Comparison of ENCODE assay signal across 9 mouse cellular contexts in genomic region chr17:26421561-26421960, GRCm38 (mm10). TPM values are rescaled to one million over a fixed set of nuclear protein-coding genes. Genes with fewer than 3 reads are reported as not detected.
DNase-seq lines count a peak whose midpoint lies in the region; ATAC-seq and TF ChIP-seq lines count a peak whose summit lies in the region.
"Had no signal": no experiment of that assay in that cellular context is flagged by ENCODE, and none has a peak within 500 bp of the region (broad histone marks: within the 10 kb centered on the region; RNA-seq: fewer than 3 reads in every experiment).

No protein-coding gene starts in this region.

- TF ChIP-seq CTCF in liver, adult 2 months (IDR thresholded peaks at IDR 0.05; ENCODE audit: low read depth, low read length): peak; percentile 63

- no peaks in the 10 kb centered on the region for H3K36me3 ChIP-seq in liver, adult 2 months (ENCODE audit: control insufficient read depth, insufficient read depth, low read length)
- H3K36me3 ChIP-seq in liver, embryonic 11.5 days (ENCODE audit: control insufficient read depth, insufficient read depth, low read length): no peaks in the 10 kb centered on the region
- no peaks in the 10 kb centered on the region for H3K36me3 ChIP-seq in midbrain, embryonic 16.5 days (ENCODE audit: control insufficient read depth, insufficient read depth, low read length)

- H3K4me3 ChIP-seq in liver, adult 2 months (ENCODE audit: insufficient read depth, low read depth, low read length): no peak overlapping the region
- H3K4me3 ChIP-seq in liver, embryonic 11.5 days (ENCODE audit: low read depth, low read length): no peak overlapping the region
- no peak overlapping the region for H3K4me3 ChIP-seq in midbrain, embryonic 16.5 days (ENCODE audit: low read depth, low read length)

- no peak for ATAC-seq in liver, embryonic 11.5 days (replicated peaks; ENCODE audit: low FRiP score)
- no peak for ATAC-seq in midbrain, embryonic 16.5 days

- H3K27me3 ChIP-seq in liver, adult 2 months (ENCODE audit: control insufficient read depth, insufficient read depth, low read length): no peaks in the 10 kb centered on the region
- H3K27me3 ChIP-seq in liver, embryonic 11.5 days (replicated peaks; ENCODE audit: control insufficient read depth, insufficient read depth, low read length): peaks cover 34% of the 10 kb centered on the region
- no peaks in the 10 kb centered on the region for H3K27me3 ChIP-seq in midbrain, embryonic 16.5 days (ENCODE audit: control insufficient read depth, insufficient read depth, low read depth, low read length)
- H3K27me3 ChIP-seq: Patski had no signal

- H3K4me1 ChIP-seq in liver, adult 2 months (ENCODE audit: control insufficient read depth, insufficient read depth, low read length): peaks cover 18% of the 10 kb centered on the region
- 0 out of 2 replicates have a peak, but pooled peaks cover 9% of the 10 kb centered on the region for H3K4me1 ChIP-seq in liver, embryonic 11.5 days (replicated peaks; ENCODE audit: control insufficient read depth, insufficient read depth, low read length)
- H3K4me1 ChIP-seq in midbrain, embryonic 16.5 days (ENCODE audit: control insufficient read depth, insufficient read depth, low read length): peaks cover 2% of the 10 kb centered on the region; the same call in 1 of the 2 replicates

- no peak overlapping the region for H3K27ac ChIP-seq in liver, adult 2 months (replicated peaks; ENCODE audit: insufficient read depth, low read depth, low read length)
- H3K27ac ChIP-seq in liver, embryonic 11.5 days (ENCODE audit: low read depth, low read length): no peak overlapping the region
- H3K27ac ChIP-seq in midbrain, embryonic 16.5 days (ENCODE audit: low read length): no peak overlapping the region

- H3K79me2 ChIP-seq in liver, adult 2 months (ENCODE audit: control insufficient read depth, insufficient read depth, low read length): no peaks in the 10 kb centered on the region; the same call in 1 of the 2 replicates

- no peak for TF ChIP-seq POLR2A in liver, adult 2 months (IDR thresholded peaks at IDR 0.05; ENCODE audit: extremely low read depth, insufficient read depth, low read length)

- WGBS in liver, adult 2 months: 65% methylated on average over 3 of the region's 3 CpGs
- WGBS in liver, embryonic 11.5 days: 50% methylated on average over 3 of the region's 3 CpGs
- 36% methylated on average over 3 of the region's 3 CpGs for WGBS in midbrain, embryonic 16.5 days

- no peaks in the 10 kb centered on the region for H3K9me3 ChIP-seq in liver, embryonic 11.5 days (ENCODE audit: control insufficient read depth, low read length)
- H3K9me3 ChIP-seq in midbrain, embryonic 16.5 days (replicated peaks; ENCODE audit: control insufficient read depth, low read length, poor library complexity, severe bottlenecking): no peaks in the 10 kb centered on the region

- H3K4me2 ChIP-seq in liver, embryonic 11.5 days: no peak overlapping the region
- no peak overlapping the region for H3K4me2 ChIP-seq in midbrain, embryonic 16.5 days (ENCODE audit: low read length)

- DNase-seq in cerebellum, postnatal 14 days: peak; percentile 66 to 71
- DNase-seq in cerebellum, adult 11 months: no peak
- DNase-seq in liver, adult 2 months (ENCODE audit: extremely low read depth, low read depth, low spot score): peak; percentile 26
- DNase-seq in liver, embryonic 11.5 days (ENCODE audit: low spot score): no peak
- DNase-seq in cerebellum, postnatal 36 days: peak; percentile 18 to 26
- peak; percentile 63 to 65 for DNase-seq in kidney, postnatal 25 days
- no peak for DNase-seq in urinary bladder, postnatal 10 days (ENCODE audit: low spot score)

- H3K9ac ChIP-seq in liver, adult 2 months (ENCODE audit: low read depth, low read length): no peak overlapping the region
- H3K9ac ChIP-seq in liver, embryonic 11.5 days (ENCODE audit: low read depth, low read length): no peak overlapping the region
- no peak overlapping the region for H3K9ac ChIP-seq in midbrain, embryonic 16.5 days (ENCODE audit: low read depth, low read length)

RNA-seq across cellular contexts. Expression of gene Neurl1b, which starts 6.9 kb away (rescaled TPM):
- total RNA-seq in liver, adult 2 months (2014; rRNA removed): 0.46 and 1.8 TPM in 2 replicates
- polyA plus RNA-seq in liver, adult 2 months (2012; rRNA removed): 0.57 and 0.83 TPM in 2 replicates
- polyA plus RNA-seq in liver, embryonic 11.5 days (2014; fragmentation: Nextera tagmentation; extraction: Ambion mirVana): 0.08 and 0.12 TPM in 2 replicates
- polyA plus RNA-seq in midbrain, embryonic 16.5 days (2015; fragmentation: Nextera tagmentation; extraction: Ambion mirVana): 2.0 and 2.3 TPM in 2 replicates

Comparison
In these comparisons a context has a peak if more than half of its experiments do, and no peak if none do; other contexts are left out.
1. DNase-seq: peak in cerebellum, postnatal 14 days (2 of 2), liver, adult 2 months (single experiment), cerebellum, postnatal 36 days (2 of 2) and kidney, postnatal 25 days (2 of 2); none in cerebellum, adult 11 months (single experiment), liver, embryonic 11.5 days (single experiment) and urinary bladder, postnatal 10 days (single experiment).